Mouse (Mus musculus) forebrain, embryonic 12.5 days (tissue): Measurements from ENCODE around the gene Fam166b. TPM values are rescaled to one million over a fixed set of nuclear protein-coding genes. Genes with fewer than 3 reads are reported as not detected.

Experiments
- ATAC-seq: fragments of 200-750 bp; cut with Nextera tagmentation; 2 replicates; pipeline ENCODE4 v1.8.0; 2017; ENCODE audit warnings: moderate TSS enrichment; ENCODE audit not compliant: low FRiP score
- H3K27ac ChIP-seq: fragments of 300-500 bp; sonication (generic); 2 replicates; pipeline ENCODE4 v1.5.1; 2016; ENCODE audit warnings: mild to moderate bottlenecking
- H3K27me3 ChIP-seq: fragments of 300-500 bp; sonication (generic); 2 replicates; pipeline ENCODE4 v1.6.1; 2016; ENCODE audit warnings: mild to moderate bottlenecking
- H3K36me3 ChIP-seq: fragments of 300-500 bp; sonication (generic); replicated peaks from 2 replicates; pipeline ENCODE4 v1.6.1; 2016; ENCODE audit warnings: mild to moderate bottlenecking
- H3K4me1 ChIP-seq: fragments of 300-500 bp; sonication (generic); 2 replicates; pipeline ENCODE4 v1.6.1; 2016
- H3K4me2 ChIP-seq: fragments of 300-500 bp; sonication (generic); 2 replicates; pipeline ENCODE4 v1.6.1; 2016; ENCODE audit warnings: mild to moderate bottlenecking, moderate library complexity
- H3K4me3 ChIP-seq: fragments of 300-500 bp; sonication (generic); replicated peaks from 2 replicates; pipeline ENCODE4 v1.5.1; 2016; ENCODE audit warnings: mild to moderate bottlenecking
- H3K9ac ChIP-seq: fragments of 300-500 bp; sonication (generic); 2 replicates; pipeline ENCODE4 v1.6.1; 2016; ENCODE audit warnings: mild to moderate bottlenecking
- H3K9me3 ChIP-seq: fragments of 300-500 bp; sonication (generic); 2 replicates; pipeline ENCODE4 v1.6.1; 2016
- WGBS: fragments of 180-500 bp; shearing (Covaris S2); methylation state at CpG from one replicate; pipeline ENCODE4 v1.1.7; 2016; 5-methylcytosine and 5-hydroxymethylcytosine counted together
- polyA plus RNA-seq: library from polyadenylated mRNA; unstranded; fragments of >200 nt; fragmentation: Nextera tagmentation; extraction: Ambion mirVana; gene quantifications from 2 replicates; pipeline ENCODE4 v1.2.1, GENCODE M21; 2016

The Fam166b gene
- polyA plus RNA-seq, 1 experiment from 2014 or later, result 0.23 TPM

DNA sequence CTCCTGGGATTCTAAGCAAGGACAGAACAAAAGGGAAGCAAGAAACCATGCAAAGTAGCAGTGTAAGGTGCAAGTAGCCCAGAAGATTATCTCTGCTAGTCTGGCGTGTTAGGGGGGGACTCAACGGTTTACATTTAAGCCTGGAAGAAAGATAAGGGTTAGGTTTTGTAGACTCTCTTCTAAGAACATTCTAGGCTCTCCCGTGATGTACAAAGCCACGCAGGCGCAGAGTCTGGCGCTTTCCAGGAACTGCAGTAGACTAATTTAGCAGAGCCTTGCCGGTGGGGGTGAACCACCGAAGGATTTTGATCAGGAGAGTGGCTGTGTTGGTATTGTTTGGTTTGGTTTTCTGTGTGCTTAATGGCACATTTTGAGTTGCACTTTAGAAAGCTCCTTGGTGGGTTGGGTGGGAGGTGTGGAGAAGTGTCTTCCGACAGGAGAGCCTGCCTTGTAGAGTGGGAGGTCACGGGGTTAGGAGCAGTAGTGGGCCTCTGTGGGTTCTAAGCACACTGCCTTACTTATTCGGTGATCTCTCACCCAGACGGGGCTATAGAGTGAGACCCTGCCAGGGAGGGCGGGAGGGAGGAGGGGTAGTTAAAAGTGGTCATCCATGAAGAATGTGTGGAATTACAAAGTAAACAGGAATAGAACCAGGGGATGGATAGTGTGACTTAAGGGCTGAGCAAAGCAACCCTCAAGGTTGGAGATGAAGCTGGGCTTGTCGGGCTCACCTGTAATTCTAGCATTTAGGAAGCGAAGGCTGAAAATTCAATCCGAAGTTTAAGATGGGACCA lies 11.5 kb downstream of the Fam166b start:
- H3K36me3 ChIP-seq, result peaks cover 46% of the 10 kb centered on the region
- no peaks in the 10 kb centered on the region for H3K27me3 ChIP-seq
- ATAC-seq, result no peak
- no peaks in the 10 kb centered on the region for H3K9me3 ChIP-seq
- no peak overlapping the region for H3K9ac ChIP-seq
- no peak overlapping the region for H3K4me2 ChIP-seq
- H3K27ac ChIP-seq, result no peak overlapping the region
- no peak overlapping the region for H3K4me3 ChIP-seq
- no peaks in the 10 kb centered on the region for H3K4me1 ChIP-seq
- WGBS, result 86% methylated on average over 16 of the region's 16 CpGs

DNA sequence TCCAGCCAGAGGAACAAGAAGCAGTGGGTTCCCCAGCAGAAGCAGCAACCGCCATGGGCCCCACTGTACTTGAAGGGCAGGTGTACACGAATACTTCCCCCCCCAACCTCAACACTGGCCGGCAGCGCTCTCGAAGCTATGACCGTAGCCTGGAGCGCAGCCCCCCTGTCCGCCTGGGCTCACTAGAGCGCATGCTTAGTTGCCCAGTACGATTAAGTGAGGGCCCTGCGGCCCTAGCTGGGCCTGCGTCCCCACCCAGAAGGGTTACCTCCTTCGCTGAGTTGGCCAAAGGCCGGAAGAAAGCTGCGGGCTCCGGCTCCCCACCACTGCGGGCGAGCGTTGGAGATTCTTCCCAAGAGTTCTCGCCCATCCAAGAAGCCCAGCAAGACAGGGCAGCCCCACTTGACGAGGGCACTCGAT lies 12.9 kb downstream of the Fam166b start:
- 96% methylated on average over 22 of the region's 22 CpGs for WGBS
- Histone ChIP-seq H3K9ac (no peak overlapping the region), H3K4me2 (no peak overlapping the region), H3K27me3 (no peaks in the 10 kb centered on the region), H3K9me3 (no peaks in the 10 kb centered on the region), H3K27ac (no peak overlapping the region), H3K4me3 (no peak overlapping the region), H3K4me1 (no peaks in the 10 kb centered on the region), H3K36me3 (peaks cover 32% of the 10 kb centered on the region)
- no peak for ATAC-seq

DNA sequence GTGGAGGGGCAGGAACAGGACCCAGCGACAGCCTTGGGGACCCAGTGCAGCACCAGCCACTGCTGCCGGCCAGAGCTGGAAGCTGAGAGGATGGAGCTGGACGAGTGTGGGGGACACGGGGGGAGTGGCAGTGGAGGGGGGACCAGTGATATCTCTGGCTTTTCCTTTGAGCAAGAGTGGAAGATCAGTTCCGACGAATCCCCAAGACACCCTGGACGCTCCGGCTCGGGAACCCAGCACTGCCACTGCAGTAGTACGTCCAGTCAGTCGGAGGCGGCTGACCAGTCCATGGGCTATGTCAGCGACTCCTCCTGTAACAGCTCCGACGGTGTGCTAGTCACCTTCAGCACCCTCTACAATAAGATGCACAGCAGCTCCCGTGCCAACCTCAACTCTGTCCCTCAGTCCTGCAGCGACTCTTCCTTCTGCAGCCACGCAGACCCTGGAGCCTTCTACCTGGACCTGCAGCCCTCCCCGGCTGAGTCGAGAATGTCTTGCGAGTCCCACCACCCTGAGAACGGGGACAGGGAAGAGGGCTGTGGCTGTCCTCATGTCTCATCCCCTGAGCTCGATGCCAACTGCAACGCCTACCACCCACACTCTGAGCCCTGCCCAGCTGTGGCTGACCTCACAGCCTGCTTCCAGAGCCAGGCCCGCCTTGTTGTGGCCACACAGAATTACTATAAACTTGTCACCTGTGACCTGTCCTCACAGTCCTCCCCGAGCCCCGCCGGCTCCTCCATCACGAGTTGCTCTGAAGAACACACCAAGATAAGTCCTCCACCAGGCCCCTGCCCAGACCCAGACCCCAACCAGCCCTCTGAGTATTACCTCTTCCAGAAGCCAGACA lies 13.5 kb downstream of the Fam166b start:
- Histone ChIP-seq H3K4me1 (no peaks in the 10 kb centered on the region), H3K27me3 (no peaks in the 10 kb centered on the region), H3K9me3 (no peaks in the 10 kb centered on the region), H3K4me3 (no peak overlapping the region), H3K4me2 (no peak overlapping the region), H3K36me3 (peaks cover 32% of the 10 kb centered on the region), H3K27ac (no peak overlapping the region), H3K9ac (no peak overlapping the region)
- 91% methylated on average over 29 of the region's 29 CpGs for WGBS
- no peak for ATAC-seq

DNA sequence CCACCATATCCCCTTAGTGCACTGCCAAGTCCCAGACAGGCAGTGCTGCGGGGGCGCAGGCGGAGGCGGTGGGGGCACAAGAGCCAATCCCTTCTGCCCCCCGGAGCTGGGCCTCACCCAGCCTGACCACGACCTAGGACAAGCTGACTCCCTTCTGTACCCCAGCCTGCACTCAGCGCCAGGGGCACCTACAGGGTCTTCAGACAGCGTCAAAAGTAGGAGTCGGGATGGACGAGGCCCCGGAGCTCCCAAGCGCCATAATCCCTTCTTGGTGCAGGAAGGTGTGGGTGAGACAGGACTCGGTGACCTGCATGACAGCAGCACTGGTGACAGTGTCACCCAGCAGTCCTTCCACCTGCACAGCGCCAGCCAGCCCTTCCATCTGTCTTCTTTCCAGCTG lies 14.2 kb downstream of the Fam166b start:
- ATAC-seq, result no peak
- no peaks in the 10 kb centered on the region for H3K9me3 ChIP-seq
- WGBS, result 91% methylated on average over 14 of the region's 14 CpGs

DNA sequence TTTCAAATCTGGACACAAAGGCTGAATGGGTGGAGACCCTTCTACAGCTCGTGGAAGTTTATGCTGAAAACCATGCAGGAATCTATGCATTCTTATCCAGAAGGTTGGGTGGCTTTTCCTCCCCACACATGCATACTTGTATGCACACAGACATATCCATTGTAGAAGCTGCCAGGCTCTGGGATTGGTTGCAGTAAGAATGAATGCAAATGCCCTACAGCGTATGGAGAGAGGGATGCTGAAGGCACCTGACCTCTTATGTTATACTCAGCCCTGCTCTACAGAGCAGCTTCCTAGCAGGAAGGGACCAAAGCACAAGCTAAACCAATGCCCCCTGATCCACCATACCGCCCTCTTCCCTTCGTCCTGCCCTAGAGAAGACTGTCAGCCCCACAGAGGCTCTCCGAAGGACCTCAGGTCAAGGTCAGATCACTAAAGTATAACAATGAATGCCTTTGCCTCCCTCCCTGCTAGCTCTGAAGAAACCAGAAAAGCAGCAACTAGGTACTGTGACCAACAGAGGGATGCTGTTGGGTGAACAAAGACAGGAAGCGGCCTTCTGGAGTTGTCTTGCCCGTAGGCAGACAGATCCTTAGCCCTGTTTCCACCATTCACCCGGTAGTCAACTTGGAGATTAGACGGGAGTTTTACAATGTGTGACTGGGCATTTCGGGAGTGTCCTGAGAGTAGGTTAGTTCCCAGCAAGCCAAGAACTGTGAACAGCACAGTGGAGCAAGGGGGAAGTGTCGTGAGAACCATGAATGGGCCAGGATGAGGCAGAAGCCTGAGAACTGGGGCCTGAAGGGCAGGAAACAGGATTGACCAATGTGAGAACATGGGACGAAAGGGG lies 21.6 kb downstream of the Fam166b start:
- H3K27ac ChIP-seq, result peak overlapping the region; percentile 91
- H3K27me3 ChIP-seq, result no peaks in the 10 kb centered on the region
- H3K4me2 ChIP-seq, result peak overlapping the region; percentile 67
- ATAC-seq, result 0 out of 2 replicates have a peak, but pooled peaks have one; percentile 51
- H3K36me3 ChIP-seq, result no peaks in the 10 kb centered on the region
- H3K9ac ChIP-seq, result peak overlapping the region; percentile 72
- 72% methylated on average over 12 of the region's 12 CpGs for WGBS
- peaks cover 28% of the 10 kb centered on the region for H3K4me1 ChIP-seq
- H3K4me3 ChIP-seq, result peak overlapping the region; percentile 52
- H3K9me3 ChIP-seq, result no peaks in the 10 kb centered on the region

More for the DNA sequence above, 14.2 kb downstream of the Fam166b start:
- Histone ChIP-seq H3K36me3 (peaks cover 32% of the 10 kb centered on the region), H3K27me3 (no peaks in the 10 kb centered on the region), H3K9ac (no peak overlapping the region), H3K4me2 (no peak overlapping the region), H3K4me1 (peaks cover 2% of the 10 kb centered on the region; the same call in 1 of the 2 replicates), H3K27ac (no peak overlapping the region), H3K4me3 (no peak overlapping the region)

DNA sequence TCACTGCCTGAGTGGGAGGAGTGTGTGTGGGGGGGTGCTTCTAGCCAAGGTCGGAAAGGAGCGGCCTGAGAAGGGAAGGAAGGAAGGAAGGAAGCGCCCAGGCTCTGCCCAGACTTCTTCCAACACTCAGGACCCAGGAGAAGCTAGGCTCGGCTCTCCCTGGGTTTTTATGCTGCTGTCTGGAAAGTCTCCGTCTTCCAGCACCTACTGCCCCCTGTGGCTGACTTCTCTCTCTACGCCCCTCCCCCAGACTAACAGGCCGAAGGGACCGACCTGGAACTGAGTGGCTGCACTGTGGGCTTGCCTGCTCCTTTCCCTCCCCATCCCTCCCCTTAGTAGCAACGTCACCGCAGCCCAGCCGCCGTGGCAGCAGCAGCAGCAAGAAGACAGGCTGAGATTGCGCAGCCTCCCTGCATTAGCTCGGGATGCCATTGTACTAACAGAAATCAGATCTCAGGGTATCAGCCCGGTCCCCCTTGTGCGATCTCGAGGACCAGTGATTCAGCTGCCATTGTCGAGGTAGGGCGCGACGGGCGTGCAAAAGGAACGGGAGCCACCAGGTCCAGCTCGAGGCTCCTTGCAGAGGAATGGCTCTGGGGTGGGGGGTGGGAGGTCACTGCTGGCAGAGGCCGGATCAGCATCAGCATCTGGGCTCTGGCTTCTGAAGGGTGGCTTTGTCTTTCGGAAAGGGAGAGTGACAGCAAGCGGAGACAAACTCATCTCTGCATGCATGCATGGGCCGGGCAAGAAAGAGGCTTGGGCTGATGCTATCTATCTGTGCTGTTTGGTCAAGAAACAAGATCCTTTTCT lies 22.6 kb downstream of the Fam166b start:
- Histone ChIP-seq H3K4me3 (peak overlapping the region; percentile 52), H3K9ac (peak overlapping the region; percentile 72), H3K9me3 (no peaks in the 10 kb centered on the region), H3K27me3 (no peaks in the 10 kb centered on the region), H3K4me1 (peaks cover 31% of the 10 kb centered on the region), H3K27ac (peak overlapping the region; percentile 91), H3K36me3 (no peaks in the 10 kb centered on the region), H3K4me2 (peak overlapping the region; percentile 67)
- 2% methylated on average over 28 of the region's 28 CpGs for WGBS
- peak; percentile 96 for ATAC-seq

DNA sequence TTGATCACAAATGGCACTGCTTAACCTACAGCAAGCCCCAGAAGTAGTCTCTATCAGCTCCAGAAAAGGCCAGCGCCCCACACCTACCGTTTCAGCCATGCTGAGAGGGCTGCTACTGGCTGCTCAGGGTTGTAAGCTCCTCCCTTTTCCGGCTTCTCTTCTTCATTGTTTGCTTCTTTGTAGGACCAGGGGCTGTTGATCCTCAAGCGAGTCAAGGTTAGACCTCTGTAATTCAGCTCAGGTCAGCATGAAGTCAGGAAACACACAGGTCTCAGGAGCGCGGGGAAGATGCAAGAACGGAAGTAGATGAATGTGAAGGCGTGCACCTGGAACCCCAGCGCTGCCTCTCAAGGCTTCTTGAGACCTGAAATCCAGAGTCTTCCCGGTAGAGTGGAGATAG lies 24.2 kb downstream of the Fam166b start:
- ATAC-seq, result no peak
- no peak overlapping the region for H3K4me3 ChIP-seq
- peaks cover 37% of the 10 kb centered on the region for H3K4me1 ChIP-seq
- no peak overlapping the region for H3K4me2 ChIP-seq
- H3K36me3 ChIP-seq, result no peaks in the 10 kb centered on the region
- no peak overlapping the region for H3K9ac ChIP-seq
- no peaks in the 10 kb centered on the region for H3K27me3 ChIP-seq
- no peak overlapping the region for H3K27ac ChIP-seq
- 92% methylated on average over 10 of the region's 10 CpGs for WGBS
- H3K9me3 ChIP-seq, result no peaks in the 10 kb centered on the region

DNA sequence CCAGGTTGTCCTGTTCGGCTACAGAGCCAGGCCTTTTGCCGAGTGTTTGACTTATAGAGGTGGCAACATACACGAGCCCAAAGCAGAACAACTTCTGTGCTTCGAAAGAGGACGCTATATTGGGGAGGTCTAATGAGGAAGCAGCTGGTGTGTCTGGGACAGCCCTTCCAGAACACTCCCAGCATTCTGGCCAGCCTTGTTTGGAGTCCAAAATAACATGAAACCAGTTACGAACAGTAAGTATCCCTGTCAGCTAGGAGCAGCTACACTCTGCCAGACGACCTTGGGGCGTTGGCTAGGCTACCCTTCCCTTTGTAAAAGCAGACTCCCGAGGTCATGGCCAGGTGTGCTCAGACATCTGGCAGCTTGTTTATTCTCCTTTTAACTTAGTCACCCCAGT lies 26.7 kb downstream of the Fam166b start:
- Histone ChIP-seq H3K36me3 (no peaks in the 10 kb centered on the region), H3K4me1 (peaks cover 30% of the 10 kb centered on the region), H3K4me3 (no peak overlapping the region), H3K4me2 (no peak overlapping the region), H3K9me3 (no peaks in the 10 kb centered on the region), H3K27ac (no peak overlapping the region), H3K27me3 (no peaks in the 10 kb centered on the region), H3K9ac (no peak overlapping the region)
- ATAC-seq, result no peak
- whole genome bisulfite sequencing, result 82% methylated on average over 9 of the region's 9 CpGs

DNA sequence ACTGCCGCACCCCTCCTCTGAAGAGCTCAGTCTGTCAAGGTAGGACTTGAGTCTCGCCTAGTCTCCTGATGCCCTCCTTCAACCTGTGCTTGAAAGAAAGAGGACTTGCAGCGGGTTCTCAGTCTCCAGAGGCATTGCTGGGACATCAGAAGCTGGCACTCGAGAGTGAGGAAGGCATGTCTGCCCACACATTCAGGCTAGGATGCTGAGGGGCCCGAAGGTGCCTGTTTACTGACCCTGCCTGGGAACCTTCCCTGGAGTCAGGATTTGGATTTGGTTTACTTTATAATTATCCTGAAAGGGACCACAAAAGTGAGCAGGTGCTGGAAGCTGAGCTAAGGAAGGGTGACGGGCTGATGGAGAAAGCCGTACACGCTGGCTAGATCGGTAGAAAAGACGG lies 27.4 kb downstream of the Fam166b start:
- no peak overlapping the region for H3K4me2 ChIP-seq
- H3K9me3 ChIP-seq, result no peaks in the 10 kb centered on the region
- peaks cover 29% of the 10 kb centered on the region for H3K4me1 ChIP-seq
- no peak overlapping the region for H3K4me3 ChIP-seq
- WGBS, result 83% methylated on average over 10 of the region's 10 CpGs
- H3K36me3 ChIP-seq, result no peaks in the 10 kb centered on the region
- no peak for ATAC-seq
- H3K9ac ChIP-seq, result no peak overlapping the region
- H3K27ac ChIP-seq, result no peak overlapping the region
- no peaks in the 10 kb centered on the region for H3K27me3 ChIP-seq

DNA sequence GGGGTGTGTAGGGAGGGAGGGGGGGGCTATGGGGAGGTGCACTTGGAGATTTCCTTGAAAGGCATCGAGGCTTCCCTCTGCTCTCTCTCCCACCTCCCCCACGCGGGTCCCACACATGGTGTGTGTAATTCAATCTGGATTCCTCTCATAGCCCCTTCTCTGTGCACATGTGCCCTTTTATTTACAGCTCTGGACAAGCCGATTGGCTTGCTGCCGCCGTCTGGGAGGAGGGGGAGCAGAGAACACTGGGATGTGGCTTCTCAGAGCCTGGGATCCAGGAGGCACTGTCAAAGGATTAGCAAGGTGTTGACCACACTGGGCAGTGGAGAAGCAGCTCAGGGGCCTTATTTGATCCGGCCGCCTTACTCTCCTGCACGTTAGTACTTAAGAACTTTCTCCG lies 28.0 kb downstream of the Fam166b start:
- Histone ChIP-seq H3K4me1 (peaks cover 28% of the 10 kb centered on the region), H3K27me3 (no peaks in the 10 kb centered on the region), H3K27ac (no peak overlapping the region), H3K4me2 (no peak overlapping the region), H3K36me3 (no peaks in the 10 kb centered on the region), H3K9me3 (no peaks in the 10 kb centered on the region), H3K4me3 (no peak overlapping the region), H3K9ac (no peak overlapping the region)
- 14% methylated on average over 10 of the region's 10 CpGs for WGBS
- no peak for ATAC-seq

DNA sequence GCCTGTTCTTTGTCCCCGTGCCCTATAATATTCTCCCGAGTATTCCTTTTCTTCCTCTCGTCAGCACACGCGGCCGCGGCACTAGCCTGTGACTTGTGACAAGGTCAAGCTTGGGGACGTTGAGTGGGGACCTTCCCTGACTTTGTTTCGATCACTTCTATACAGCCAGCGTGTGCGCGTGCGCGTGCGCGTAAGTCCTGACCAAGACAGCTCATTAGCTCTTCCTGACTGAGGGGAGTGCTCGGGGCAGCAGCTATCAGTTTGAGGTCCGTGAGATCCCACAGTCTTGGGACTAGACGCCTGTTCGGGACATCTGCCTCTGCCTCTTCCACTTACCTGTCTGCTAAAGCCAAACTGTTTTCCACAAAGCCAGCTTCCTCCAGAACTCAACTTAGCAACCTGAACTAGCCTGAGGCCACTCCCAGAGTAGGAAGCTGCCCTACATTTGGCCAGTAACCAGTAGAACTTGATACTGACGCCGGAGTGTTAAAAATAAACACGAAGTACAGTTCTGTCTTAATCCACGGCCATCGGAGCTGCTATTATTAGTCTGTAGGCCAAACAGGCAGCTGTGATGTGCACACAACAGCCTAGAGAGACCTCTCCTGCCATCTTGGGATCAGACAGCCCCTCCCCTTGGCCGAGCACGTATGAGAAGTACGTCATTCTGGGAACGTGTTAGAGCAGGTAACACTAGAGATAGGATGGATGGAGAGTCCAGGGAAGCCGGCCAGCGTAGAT lies 29.4 kb downstream of the Fam166b start:
- Histone ChIP-seq H3K9me3 (no peaks in the 10 kb centered on the region), H3K27ac (no peak overlapping the region), H3K4me1 (peaks cover 20% of the 10 kb centered on the region), H3K36me3 (no peaks in the 10 kb centered on the region), H3K27me3 (no peaks in the 10 kb centered on the region), H3K4me2 (no peak overlapping the region), H3K4me3 (no peak overlapping the region), H3K9ac (no peak overlapping the region)
- no peak for ATAC-seq
- 86% methylated on average over 31 of the region's 31 CpGs for WGBS
